Mouse (Mus musculus) thymus, adult 2 months (tissue): ENCODE results near the gene Ap1g1.

Experiments
- CTCF ChIP-seq: fragments of 200-500 bp; IDR thresholded peaks from 2 replicates; pipeline ENCODE4 v1.5.1; 2012; ENCODE audit warnings: mild to moderate bottlenecking, control low read depth, low read length, moderate library complexity, borderline replicate concordance; ENCODE audit not compliant: control insufficient read depth, poor library complexity, insufficient read depth; ENCODE audit errors: extremely low read depth
- POLR2A ChIP-seq: fragments of 200-500 bp; IDR thresholded peaks from 2 replicates; pipeline ENCODE4 v1.6.1; 2012; ENCODE audit warnings: mild to moderate bottlenecking, low read length, control low read depth, moderate library complexity; ENCODE audit not compliant: control insufficient read depth, poor library complexity, insufficient read depth; ENCODE audit errors: extremely low read depth

DNA sequence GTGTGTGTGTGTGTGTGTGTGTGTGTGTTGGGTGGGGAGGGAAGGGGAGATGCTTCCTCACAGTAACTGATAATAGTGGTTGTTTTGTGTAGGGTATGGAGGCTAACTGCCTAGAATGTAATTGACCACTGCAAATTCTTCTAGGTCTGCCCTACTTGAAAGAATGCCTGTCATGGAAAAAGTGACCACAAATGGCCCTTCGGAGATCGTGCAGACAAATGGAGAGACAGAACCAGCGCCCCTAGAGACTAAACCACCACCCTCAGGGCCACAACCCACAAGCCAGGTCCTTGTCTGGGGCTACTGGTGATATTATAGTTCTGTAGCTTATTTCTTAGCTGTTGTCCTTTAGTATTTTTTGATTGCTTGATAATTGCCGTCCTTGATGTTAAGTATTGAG, 76.2 kb downstream of the Ap1g1 start:
- no peak for TF ChIP-seq CTCF
- no peak for TF ChIP-seq POLR2A
